Mouse (Mus musculus): ENCODE results near the gene Dusp21.

The Dusp21 gene

DNA sequence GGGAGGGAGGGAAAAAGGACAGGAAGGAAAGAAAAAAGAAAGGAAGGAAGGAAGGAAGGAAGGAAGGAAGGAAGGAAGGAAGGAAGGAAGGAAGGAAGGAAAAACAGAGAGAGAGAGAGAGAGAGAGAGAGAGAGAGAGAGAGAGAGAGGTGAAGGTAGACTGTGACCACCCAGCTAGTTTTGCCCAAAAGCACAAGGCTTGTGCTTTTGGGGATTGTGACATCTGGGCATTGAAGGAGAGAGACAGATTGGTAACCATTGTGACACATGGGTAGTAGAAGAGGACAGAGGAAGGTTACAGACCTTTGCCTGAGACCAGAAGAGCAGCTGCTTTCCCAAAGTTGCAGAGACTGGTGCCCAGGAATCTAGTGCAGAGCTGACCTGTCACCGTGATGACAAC lies at the start of gene Dusp21:
Dusp21 (plus strand) TSS at position 301 of the 400 bp plus-strand sequence.
- no peak for DNase-seq (ENCODE audit: low read depth, low spot score)

DNA sequence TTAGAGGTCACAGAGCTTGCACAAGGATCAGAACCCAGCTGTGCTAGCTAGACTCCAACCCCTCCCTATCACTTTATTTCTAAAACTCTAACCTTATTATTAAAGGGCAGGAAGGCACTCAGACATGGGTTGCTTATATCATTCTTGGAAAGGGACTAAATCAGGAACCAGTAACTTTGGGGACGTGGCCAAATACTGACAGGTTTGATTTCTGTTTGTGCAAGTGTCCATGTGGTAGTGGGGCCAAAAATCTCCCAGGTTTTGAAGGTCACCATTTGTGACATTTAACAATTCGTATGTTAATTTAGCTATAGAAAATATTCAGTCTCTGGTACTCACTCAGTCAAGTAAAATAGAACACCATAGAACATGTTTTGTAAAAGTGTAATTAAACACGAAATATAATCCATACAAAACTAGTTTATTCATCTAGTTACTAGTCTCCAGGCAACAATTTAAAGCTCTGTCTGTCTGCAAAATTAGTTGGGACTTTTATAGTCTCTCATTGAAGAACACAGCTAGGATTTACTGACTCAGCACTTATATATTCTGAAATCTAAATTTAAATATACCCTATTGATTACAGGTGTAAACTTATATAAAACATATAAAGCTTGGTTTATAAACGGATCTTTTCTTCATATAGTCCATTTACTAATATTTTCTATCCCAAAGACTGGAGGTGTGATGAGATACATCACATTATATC lies 15.2 kb downstream of the Dusp21 start:
- DNase-seq (ENCODE audit: low read depth, low spot score): no peak

DNA sequence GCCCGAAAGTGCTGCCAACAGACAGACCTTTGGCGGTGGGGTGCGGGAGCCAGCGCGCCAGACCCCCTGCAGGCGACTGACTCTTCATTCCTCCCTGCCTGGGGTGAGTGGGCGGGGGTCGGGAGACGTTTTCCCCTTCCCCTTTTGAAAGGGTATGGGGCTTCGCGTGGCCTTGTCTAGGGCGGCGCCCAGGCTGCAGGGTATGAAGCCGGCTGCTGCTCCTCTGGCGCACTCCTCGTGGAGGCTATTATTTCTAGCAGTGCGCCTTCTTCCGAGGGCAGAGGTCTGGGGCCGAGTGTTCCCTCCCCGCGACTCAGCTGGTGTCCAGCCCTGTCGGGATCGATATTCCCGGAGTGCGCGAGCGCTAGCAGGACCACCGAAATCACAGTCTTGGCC lies 16.1 kb downstream of the Dusp21 start:
- DNase-seq (ENCODE audit: low read depth, low spot score): no peak

DNA sequence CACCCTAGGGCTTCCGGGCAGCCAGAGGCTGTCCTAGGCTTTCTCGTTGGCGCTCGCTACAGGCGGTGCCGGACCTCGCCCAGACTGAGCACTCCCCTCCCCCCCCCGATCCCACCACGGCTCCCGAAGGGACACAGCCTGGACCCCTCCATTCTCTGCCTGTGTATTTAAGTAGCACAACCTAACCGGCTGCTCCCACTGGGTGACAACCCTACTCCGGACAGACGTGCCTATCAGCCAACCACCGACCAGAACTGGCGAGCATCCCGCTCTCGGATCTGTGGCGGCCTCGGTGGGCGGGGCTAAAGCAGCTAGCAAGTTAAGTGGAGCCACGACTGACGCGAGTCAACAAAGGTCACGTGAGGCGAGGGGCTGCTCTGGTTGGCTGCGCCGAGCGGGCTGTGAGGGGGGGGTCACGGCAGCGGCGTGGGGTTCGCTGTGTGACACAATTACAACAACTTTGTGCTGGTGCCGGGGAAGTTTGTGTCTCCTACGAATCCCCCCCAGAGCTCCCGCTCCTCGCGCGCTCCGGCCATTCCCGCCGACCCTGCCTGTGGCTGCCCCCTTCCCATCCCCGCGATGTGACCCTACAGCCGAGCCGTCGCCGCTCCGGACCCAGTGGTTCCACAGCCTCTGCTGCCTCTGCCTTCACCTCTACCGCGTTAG lies 16.7 kb downstream of the Dusp21 start, which contains the start of gene Kdm6a:
Kdm6a (plus strand) TSS at position 384 of the 666 bp plus-strand sequence.
- DNase-seq (ENCODE audit: low read depth, low spot score): peak; percentile 97

DNA sequence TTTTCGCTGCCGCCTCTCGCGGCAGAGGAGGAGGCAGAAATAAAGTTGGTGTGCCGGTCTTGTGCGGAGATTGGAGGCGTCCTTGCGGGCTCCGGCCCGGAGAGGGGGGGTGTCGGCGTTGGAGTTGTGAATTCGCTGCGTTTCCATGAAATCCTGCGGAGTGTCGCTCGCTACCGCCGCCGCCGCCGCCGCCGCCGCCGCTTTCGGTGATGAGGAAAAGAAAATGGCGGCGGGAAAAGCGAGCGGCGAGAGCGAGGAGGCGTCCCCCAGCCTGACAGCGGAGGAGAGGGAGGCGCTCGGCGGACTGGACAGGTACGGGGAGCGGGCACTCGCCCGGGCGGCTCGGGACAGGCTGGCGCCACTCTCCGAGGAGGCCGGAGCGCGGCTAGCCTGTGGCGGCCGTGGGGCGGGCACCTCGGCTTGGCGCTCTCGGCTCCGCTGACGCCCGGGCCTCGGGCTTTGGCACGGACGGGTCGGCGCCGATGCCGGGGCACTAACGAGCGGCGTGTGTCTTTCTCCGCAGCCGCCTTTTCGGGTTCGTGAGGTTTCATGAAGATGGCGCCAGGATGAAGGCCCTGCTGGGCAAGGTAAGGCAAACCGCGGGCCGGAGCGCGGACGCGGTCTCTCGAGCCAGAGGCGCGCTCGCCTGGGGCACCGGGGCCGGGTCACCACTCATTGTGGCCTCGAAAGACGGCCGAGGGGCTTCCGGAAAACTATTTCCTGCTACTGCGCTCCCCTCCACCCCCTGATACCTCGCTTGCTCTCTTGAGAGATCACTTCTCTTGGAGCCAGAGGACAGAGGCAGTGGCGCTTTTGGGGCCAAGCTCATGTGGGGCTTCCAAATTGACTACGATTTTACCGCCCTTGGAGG lies 17.4 kb downstream of the Dusp21 start:
- peak; percentile 20 for DNase-seq (ENCODE audit: low read depth, low spot score)

DNA sequence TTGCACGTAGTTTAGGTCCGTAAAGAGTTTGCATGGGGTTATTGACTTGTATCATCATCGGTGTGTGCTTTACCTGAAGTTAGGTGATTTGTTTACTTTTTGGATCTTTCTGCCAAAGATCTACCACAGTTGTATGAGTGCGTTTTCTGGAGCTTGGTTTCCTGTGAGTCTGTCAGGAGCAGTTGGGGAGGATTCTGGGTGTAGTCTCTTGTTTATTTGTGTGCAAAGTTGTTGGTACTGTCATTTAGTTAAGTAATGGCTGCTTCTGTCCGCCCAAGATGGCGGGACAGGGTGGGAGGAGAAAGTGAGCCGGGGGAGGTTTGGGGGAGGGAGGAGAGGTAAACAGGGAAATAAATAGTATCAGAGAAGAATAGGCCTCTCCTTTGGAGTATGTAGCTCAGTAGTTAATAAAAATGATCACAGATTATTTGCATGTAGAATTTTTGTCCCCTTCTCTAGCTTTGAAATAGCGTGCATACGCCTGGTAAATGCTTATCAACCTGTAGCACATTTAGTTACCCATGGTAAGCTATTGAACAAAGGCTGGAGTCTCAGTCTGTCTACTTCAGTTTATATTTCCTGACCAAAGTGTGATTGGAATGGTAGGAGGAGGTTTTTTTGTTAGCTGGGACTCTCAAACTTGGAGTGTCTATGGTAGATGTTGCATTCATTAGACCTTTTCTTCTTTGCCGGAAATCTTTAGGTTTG lies 18.4 kb downstream of the Dusp21 start:
- DNase-seq (ENCODE audit: low read depth, low spot score): peak; percentile 40

DNA sequence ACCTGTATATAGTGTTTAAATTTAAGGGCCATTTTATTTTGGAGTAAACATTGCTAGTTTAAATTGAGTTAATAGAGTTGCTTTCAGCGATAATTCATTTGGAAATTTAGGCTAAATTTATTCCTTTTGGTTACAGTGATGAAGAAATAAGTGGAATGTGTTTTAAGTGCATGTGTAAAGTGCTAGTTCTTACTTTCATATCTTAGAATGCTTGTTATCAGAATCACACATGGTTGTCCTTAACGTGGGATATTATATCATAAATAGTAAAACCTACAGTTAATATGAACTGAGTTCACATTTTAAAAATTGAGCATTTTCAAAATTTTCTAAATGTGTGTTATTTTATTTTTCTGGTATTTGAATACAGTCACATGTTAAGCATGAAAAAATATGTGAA lies 19.5 kb downstream of the Dusp21 start:
- DNase-seq (ENCODE audit: low read depth, low spot score): no peak

DNA sequence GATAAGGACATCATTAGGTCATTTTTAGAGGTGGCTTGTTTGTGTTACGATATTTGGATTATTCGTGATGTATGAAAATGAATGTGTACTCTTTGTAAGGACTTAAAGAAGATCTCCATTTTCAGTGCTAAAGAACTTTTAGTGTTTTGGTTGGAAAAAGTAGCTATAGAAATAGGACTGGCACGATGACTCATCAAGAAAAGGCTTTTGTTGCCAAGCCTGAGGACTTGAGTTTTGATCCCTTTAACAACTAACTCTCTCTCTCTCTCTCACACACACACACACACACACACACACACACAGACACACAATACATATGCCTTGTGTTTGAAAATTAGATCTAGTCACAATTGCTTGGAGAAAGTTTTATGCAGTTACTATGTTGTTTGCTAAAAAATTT lies 21.3 kb downstream of the Dusp21 start:
- DNase-seq (ENCODE audit: low read depth, low spot score): no peak

DNA sequence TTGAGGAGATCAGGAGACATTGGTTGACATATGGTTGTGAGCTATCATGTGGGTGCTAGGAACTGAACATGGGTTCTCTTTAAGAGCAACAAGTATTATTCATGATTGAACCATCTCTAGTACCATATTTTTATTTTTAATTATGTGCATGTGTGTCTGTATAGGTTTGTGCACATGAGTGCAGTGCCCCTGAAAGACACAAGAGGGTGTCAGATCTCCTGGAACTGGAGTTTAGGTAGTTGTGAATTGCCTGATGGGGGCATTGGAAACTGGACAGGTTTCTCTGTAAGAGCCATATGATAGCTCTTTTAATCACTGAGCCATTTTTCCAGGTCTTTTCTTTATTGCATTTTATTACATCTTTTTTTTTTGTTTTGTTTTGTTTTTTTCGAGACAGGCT lies 23.3 kb downstream of the Dusp21 start:
- no peak for DNase-seq (ENCODE audit: low read depth, low spot score)

DNA sequence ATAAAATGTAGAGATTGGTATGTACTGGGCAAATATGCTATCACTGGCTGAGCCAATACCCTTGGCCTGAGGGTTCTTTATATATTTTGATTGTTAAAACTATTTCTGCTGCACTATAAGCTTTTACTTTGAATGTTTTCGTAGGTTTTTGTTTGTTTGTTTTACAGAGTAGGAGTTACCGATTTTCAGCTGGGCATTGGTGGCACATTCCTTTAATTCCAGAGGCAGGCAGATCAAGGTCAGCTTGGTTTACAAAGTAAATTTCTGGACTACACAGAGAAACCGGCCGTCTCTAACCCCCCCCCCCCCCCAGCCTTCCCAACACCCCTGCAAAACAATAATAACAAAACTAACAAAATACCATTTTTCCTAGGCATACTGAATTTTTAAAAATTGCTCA lies 29.2 kb downstream of the Dusp21 start:
- DNase-seq (ENCODE audit: low read depth, low spot score): no peak

DNA sequence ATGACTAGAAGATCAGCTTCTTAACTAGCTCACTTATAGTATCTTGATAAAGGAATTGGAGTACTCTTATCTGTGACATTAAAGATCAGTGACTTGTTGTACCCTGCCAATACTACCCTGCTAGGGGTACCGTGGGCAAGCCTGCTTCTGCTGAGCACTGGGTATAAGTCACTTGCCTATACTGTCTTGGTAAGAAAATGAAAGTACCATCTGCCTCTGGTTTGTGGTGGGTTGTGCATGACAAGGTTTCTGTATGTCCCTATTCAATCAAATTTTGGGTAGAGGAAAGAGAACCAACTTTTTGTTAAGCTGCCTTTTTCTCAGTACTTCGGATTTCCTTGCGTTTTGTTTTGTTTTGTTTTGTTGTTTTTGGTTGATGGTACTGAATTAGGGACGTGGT lies 32.1 kb downstream of the Dusp21 start:
- no peak for DNase-seq (ENCODE audit: low read depth, low spot score)

DNA sequence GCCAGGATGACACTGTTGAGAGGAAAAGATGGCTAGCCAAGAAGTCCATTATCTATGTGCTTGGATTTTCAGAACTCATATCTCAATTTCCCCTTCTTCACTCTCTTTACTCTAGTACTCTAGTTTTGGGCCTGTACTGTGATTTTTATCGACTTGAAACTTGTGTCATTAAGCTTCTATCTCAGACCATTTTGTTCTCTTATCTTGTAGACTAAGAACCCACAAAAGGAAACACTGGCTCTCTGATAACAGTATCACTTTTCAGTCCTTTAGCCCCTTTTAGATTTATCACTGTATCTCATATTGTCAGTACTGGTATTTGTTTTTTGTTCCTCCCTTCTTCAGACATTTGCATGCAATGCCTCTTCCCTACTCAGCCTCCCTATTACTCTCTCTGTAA lies 33.8 kb downstream of the Dusp21 start:
- DNase-seq (ENCODE audit: low read depth, low spot score): no peak

DNA sequence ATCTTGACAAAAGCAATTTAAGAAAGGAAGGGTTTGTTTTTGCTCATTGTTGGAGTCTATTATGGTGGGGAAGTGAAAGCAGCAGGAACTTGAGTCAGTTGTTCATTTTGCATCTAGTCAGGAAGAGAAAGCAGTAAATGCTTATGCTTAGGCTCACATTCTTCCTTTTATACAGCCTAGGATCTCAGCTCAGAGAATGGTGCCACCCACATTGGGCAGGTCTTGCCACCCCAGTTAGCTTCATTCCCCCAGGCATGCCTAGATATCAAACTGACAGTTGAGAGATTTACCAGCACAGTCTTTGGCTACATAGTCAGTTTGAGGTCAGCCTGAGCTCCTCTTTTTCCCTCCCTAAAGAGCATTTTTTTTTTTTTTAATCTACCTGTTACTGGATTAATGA lies 41.5 kb downstream of the Dusp21 start:
- no peak for DNase-seq (ENCODE audit: low read depth, low spot score)

DNA sequence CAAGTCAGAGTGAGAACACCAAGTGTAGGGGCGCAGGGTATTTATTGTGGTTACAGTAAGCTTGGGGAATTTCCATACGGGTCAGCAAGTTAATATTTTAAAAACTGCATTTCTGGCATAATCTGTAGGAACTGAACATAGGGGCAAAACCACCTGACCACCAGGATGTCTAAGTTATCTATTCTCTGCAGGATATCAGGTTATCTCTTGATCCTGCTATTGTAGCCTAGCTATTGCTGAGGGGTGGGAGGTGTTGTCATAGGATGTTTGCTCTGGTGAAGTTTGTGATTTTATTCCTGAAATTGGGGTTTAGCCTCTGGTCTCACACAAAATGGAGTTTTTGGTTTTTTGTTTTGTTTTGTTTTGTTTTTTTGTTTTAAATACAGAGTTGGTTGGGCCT lies 42.6 kb downstream of the Dusp21 start:
- DNase-seq (ENCODE audit: low read depth, low spot score): no peak

Measured in forelimb bud, embryonic 11.5 days (tissue).